In genomic region chr1:168325786-168326185, GRCm38 (mm10) we compare ENCODE assay signal across 13 mouse cellular contexts.
DNase-seq lines count a peak whose midpoint lies in the region; ATAC-seq and TF ChIP-seq lines count a peak whose summit lies in the region.
"Had no signal": no experiment of that assay in that cellular context is flagged by ENCODE, and none has a peak within 500 bp of the region (broad histone marks: within the 10 kb centered on the region; RNA-seq: fewer than 3 reads in every experiment).

No protein-coding gene starts in this region.

- no peaks in the 10 kb centered on the region for H3K9me3 ChIP-seq in heart, embryonic 16.5 days (replicated peaks; ENCODE audit: control insufficient read depth, low read length)
- H3K9me3 ChIP-seq in embryonic facial prominence, embryonic 14.5 days (ENCODE audit: control insufficient read depth, low read length) = no peaks in the 10 kb centered on the region
- H3K9me3 ChIP-seq in hindbrain, embryonic 11.5 days (ENCODE audit: control insufficient read depth, low read length) = no peaks in the 10 kb centered on the region
- H3K9me3 ChIP-seq in midbrain, embryonic 15.5 days = no peaks in the 10 kb centered on the region
- H3K9me3 ChIP-seq in lung, postnatal 0 days (ENCODE audit: low read length) = no peaks in the 10 kb centered on the region
- H3K9me3 ChIP-seq: lung, embryonic 15.5 days had no signal

- no peak overlapping the region for H3K4me2 ChIP-seq in heart, embryonic 16.5 days (ENCODE audit: low read depth, low read length)
- no peak overlapping the region for H3K4me2 ChIP-seq in embryonic facial prominence, embryonic 14.5 days (ENCODE audit: low read depth, low read length)
- H3K4me2 ChIP-seq in hindbrain, embryonic 11.5 days (replicated peaks; ENCODE audit: low read depth, low read length) = no peak overlapping the region
- peak overlapping the region; percentile 14; the same call in 1 of the 2 replicates for H3K4me2 ChIP-seq in midbrain, embryonic 15.5 days
- H3K4me2 ChIP-seq in lung, postnatal 0 days (replicated peaks; ENCODE audit: low read depth, low read length) = no peak overlapping the region
- H3K4me2 ChIP-seq: lung, embryonic 15.5 days had no signal

- no peaks in the 10 kb centered on the region for H3K36me3 ChIP-seq in heart, embryonic 16.5 days (ENCODE audit: control insufficient read depth, insufficient read depth)
- no peaks in the 10 kb centered on the region for H3K36me3 ChIP-seq in embryonic facial prominence, embryonic 14.5 days (ENCODE audit: control insufficient read depth, insufficient read depth, low read length)
- H3K36me3 ChIP-seq in hindbrain, embryonic 11.5 days (ENCODE audit: control insufficient read depth, insufficient read depth, low read length) = no peaks in the 10 kb centered on the region
- no peaks in the 10 kb centered on the region for H3K36me3 ChIP-seq in midbrain, embryonic 15.5 days (replicated peaks)
- no peaks in the 10 kb centered on the region for H3K36me3 ChIP-seq in lung, postnatal 0 days (ENCODE audit: insufficient read depth, low read length)

- H3K4me3 ChIP-seq in heart, embryonic 16.5 days (ENCODE audit: low read length) = no peak overlapping the region
- H3K4me3 ChIP-seq in embryonic facial prominence, embryonic 14.5 days (ENCODE audit: low read depth, low read length) = no peak overlapping the region
- H3K4me3 ChIP-seq in hindbrain, embryonic 11.5 days (ENCODE audit: low read depth, low read length) = no peak overlapping the region
- no peak overlapping the region for H3K4me3 ChIP-seq in midbrain, embryonic 15.5 days
- no peak overlapping the region for H3K4me3 ChIP-seq in lung, postnatal 0 days (ENCODE audit: low read depth, low read length)
- H3K4me3 ChIP-seq: lung, embryonic 15.5 days had no signal

- no peak overlapping the region for H3K27ac ChIP-seq in heart, embryonic 16.5 days (ENCODE audit: low read length)
- H3K27ac ChIP-seq in embryonic facial prominence, embryonic 14.5 days (replicated peaks; ENCODE audit: low read depth, low read length) = peak overlapping the region; percentile 1; the same call in 1 of the 2 replicates
- H3K27ac ChIP-seq in hindbrain, embryonic 11.5 days (ENCODE audit: low read depth, low read length) = peak overlapping the region; percentile 49; the same call in 1 of the 2 replicates
- peak overlapping the region; percentile 62 for H3K27ac ChIP-seq in midbrain, embryonic 15.5 days
- H3K27ac ChIP-seq in lung, postnatal 0 days (ENCODE audit: low read length) = no peak overlapping the region
- H3K27ac ChIP-seq: lung, embryonic 15.5 days had no signal

- intact Hi-C loops in heart, postnatal 14 days (cut with DNase I) = no loop called here
- intact Hi-C loops in gastrocnemius, postnatal 14 days (cut with DNase I; ENCODE audit: low total_unique reads) = no loop called here

- TF ChIP-seq EP300 in lung, postnatal 0 days (IDR thresholded peaks at IDR 0.05) = no peak

- H3K27me3 ChIP-seq in heart, embryonic 16.5 days (ENCODE audit: control insufficient read depth, insufficient read depth, low read length) = no peaks in the 10 kb centered on the region
- H3K27me3 ChIP-seq in embryonic facial prominence, embryonic 14.5 days (replicated peaks; ENCODE audit: control insufficient read depth, insufficient read depth, low read length) = no peaks in the 10 kb centered on the region
- no peaks in the 10 kb centered on the region for H3K27me3 ChIP-seq in hindbrain, embryonic 11.5 days (ENCODE audit: control insufficient read depth, insufficient read depth, low read length)
- H3K27me3 ChIP-seq in midbrain, embryonic 15.5 days (replicated peaks) = no peaks in the 10 kb centered on the region
- no peaks in the 10 kb centered on the region for H3K27me3 ChIP-seq in lung, postnatal 0 days (replicated peaks; ENCODE audit: insufficient read depth, low read length)
- H3K27me3 ChIP-seq: lung, embryonic 15.5 days had no signal

- ATAC-seq in heart, embryonic 16.5 days (replicated peaks; ENCODE audit: extremely low read depth, insufficient read depth, low FRiP score) = peak; percentile 56; the same call in 1 of the 2 replicates
- no peak for ATAC-seq in embryonic facial prominence, embryonic 14.5 days (ENCODE audit: low read depth)
- ATAC-seq in hindbrain, embryonic 11.5 days (ENCODE audit: low FRiP score) = no peak
- peak; percentile 19; the same call in 1 of the 2 replicates for ATAC-seq in midbrain, embryonic 15.5 days (replicated peaks)
- no peak for ATAC-seq in lung, postnatal 0 days
- ATAC-seq: CD4-positive, CD25-positive, alpha-beta regulatory T cell, adult 4 months had no signal

- WGBS in heart, embryonic 16.5 days = 55% methylated on average over 4 of the region's 4 CpGs
- 52% methylated on average over 4 of the region's 4 CpGs for WGBS in embryonic facial prominence, embryonic 14.5 days
- 76% methylated on average over 4 of the region's 4 CpGs for WGBS in hindbrain, embryonic 11.5 days
- 37% methylated on average over 4 of the region's 4 CpGs for WGBS in midbrain, embryonic 15.5 days
- 72% methylated on average over 4 of the region's 4 CpGs for WGBS in lung, postnatal 0 days

- H3K9ac ChIP-seq in heart, embryonic 16.5 days (ENCODE audit: low read length) = no peak overlapping the region
- no peak overlapping the region for H3K9ac ChIP-seq in embryonic facial prominence, embryonic 14.5 days (ENCODE audit: low read depth, low read length)
- H3K9ac ChIP-seq in hindbrain, embryonic 11.5 days (ENCODE audit: low read depth, low read length) = no peak overlapping the region
- no peak overlapping the region for H3K9ac ChIP-seq in midbrain, embryonic 15.5 days
- no peak overlapping the region for H3K9ac ChIP-seq in lung, postnatal 0 days (replicated peaks; ENCODE audit: low read depth)
- H3K9ac ChIP-seq: lung, embryonic 15.5 days had no signal

- DNase-seq in heart, postnatal 14 days = no peak
- DNase-seq in embryonic facial prominence, embryonic 14.5 days (ENCODE audit: low spot score) = no peak
- DNase-seq in hindbrain, embryonic 11.5 days (ENCODE audit: low spot score) = no peak
- no peak for DNase-seq in lung, postnatal 0 days (ENCODE audit: low spot score)
- no peak for DNase-seq in gastrocnemius, postnatal 14 days
- no peak for DNase-seq in adrenal gland, postnatal 25 days
- DNase-seq: adrenal gland, postnatal 14 days; cerebellum, adult 8-10 months; kidney, postnatal 14 days had no signal

- no peak for TF ChIP-seq CTCF in lung, postnatal 0 days (IDR thresholded peaks at IDR 0.05)

- peaks cover 23% of the 10 kb centered on the region for H3K4me1 ChIP-seq in heart, embryonic 16.5 days (ENCODE audit: control insufficient read depth, insufficient read depth, low read length)
- peaks cover 30% of the 10 kb centered on the region for H3K4me1 ChIP-seq in embryonic facial prominence, embryonic 14.5 days (ENCODE audit: control insufficient read depth, insufficient read depth, low read length)
- H3K4me1 ChIP-seq in hindbrain, embryonic 11.5 days (replicated peaks; ENCODE audit: control insufficient read depth, insufficient read depth, low read length) = peaks cover 12% of the 10 kb centered on the region
- peaks cover 75% of the 10 kb centered on the region for H3K4me1 ChIP-seq in midbrain, embryonic 15.5 days
- H3K4me1 ChIP-seq in lung, postnatal 0 days (ENCODE audit: insufficient read depth, low read depth, low read length) = peaks cover 7% of the 10 kb centered on the region; the same call in 1 of the 2 replicates

Comparison
In these comparisons a context has a peak if more than half of its experiments do, and no peak if none do; other contexts are left out.
1. ATAC-seq: peak in heart, embryonic 16.5 days (single experiment) and midbrain, embryonic 15.5 days (single experiment); none in embryonic facial prominence, embryonic 14.5 days (single experiment), hindbrain, embryonic 11.5 days (single experiment) and lung, postnatal 0 days (single experiment).
2. H3K27ac ChIP-seq: peak in embryonic facial prominence, embryonic 14.5 days (single experiment), hindbrain, embryonic 11.5 days (single experiment) and midbrain, embryonic 15.5 days (single experiment); none in heart, embryonic 16.5 days (single experiment) and lung, postnatal 0 days (single experiment).